Mouse (Mus musculus) 3T3-L1 (cell line): ENCODE measurements around the gene Nploc4.
"Not testable (repeated sequence)": the region's sequence is repeated elsewhere in the genome, so short reads cannot be mapped to it uniquely, and the experiment has no call there.

ENCODE experiments used
- DNase-seq: peaks from one replicate; pipeline ENCODE4 v3.0.0-alpha.2; 2015; ENCODE audit warnings: low read depth, low spot score

The Nploc4 gene

GRCm38 (mm10) chr11:120442765-120443280, 5.3 kb upstream of the Nploc4 start:
- no peak for DNase-seq

DNA sequence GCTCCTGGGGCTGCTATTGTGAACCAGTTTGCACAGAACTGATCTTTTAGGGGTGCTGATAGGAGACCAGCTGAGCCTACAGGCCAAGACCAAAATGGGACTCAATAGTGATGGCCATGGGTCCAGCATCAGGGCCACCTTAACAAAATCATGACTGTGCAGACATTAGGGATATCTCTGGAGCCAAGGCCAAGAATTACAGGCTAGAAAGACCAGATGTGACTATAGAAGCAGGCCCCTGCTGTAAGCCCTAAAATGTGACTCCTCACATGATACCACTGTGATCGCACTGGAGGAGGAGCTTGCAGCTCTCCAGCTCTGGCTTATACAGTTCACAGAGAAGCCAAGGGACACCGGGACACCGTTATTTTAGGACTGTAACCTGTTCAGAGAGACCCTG, 4.8 kb upstream of the Nploc4 start, which contains the start of gene Tspan10:
TSS of gene Tspan10 (plus strand) at position 301 of the 400 bp plus-strand sequence.
- DNase-seq: no peak

- peak; percentile 39 for DNase-seq
These were observed 413 bp upstream of the Nploc4 start for GRCm38 (mm10) chr11:120437857-120438385.

DNA sequence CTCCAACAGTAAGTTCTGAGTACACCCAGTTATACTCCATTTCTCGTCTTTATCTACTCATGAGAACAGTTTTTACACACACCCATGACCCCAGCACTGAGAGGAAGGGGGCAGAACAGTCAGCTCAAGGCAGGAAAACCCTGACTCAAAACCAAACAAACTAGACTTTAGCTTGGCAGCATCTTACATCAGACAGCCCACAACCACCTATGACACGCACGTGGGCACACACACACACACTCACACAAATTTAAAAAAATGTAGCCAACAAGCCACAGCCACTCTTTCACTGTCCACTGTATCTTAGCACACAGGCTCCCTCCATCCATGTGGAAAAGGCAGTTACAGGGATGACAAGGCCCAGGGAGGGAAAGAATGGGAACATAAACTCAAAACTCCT, 10.8 kb downstream of the Nploc4 start:
- no peak for DNase-seq

DNA sequence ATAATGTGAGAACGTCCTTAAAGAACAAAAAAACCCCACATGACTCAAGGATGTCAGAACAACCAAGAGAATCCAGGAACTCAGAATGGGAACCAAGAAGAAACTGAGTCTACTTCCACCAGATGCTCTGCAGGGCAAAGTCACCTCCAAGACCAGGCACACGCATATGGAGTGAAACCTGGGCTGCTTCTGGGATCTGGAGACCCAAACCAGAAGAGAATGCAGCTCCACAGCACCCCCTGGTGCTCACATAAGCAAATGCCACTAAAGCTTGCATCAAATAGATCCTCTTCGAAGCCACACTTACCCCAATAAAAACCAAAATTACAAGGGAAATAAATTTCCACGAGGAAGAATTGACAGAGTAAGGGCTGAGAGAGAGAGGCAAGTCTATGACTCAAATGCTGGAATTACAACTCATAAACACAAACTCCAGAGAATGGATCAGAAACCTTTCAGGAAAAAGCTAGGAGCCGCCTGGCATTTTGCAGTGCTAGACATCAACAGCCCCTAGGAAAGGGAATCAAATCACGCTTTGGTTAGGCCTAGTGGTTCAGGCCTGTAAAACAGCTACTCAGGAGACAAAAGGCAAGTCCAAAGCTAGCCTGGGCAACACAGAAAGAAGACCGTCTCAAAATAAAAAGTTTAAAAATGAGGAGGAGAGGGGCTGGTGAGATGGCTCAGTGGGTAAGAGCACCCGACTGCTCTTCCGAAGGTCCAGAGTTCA, 13.8 kb downstream of the Nploc4 start:
- peak; percentile 77 for DNase-seq

GRCm38 (mm10) chr11:120422651-120423568, 14.6 kb downstream of the Nploc4 start:
- DNase-seq: no peak

DNA sequence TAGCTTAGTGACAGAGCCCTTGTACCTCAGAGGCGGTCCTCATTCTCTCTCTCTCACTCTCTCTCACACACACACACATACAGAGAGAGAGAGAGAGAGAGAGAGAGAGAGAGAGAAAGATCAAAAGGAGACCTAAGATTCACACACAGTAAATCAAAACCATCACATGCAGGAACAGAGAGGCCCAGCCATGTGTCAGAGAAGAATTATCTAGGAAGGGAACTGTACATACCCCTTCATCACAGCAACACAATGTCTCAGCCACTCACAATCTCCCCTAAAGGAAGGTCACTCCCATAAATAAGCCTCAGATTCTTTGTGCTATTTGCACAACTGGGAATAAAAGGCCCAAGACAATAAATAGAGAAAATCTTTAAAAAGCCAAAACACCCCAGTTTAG, 18.9 kb downstream of the Nploc4 start:
- no peak for DNase-seq

- no peak for DNase-seq
These were observed 19.7 kb downstream of the Nploc4 start for GRCm38 (mm10) chr11:120417852-120418251.

DNA sequence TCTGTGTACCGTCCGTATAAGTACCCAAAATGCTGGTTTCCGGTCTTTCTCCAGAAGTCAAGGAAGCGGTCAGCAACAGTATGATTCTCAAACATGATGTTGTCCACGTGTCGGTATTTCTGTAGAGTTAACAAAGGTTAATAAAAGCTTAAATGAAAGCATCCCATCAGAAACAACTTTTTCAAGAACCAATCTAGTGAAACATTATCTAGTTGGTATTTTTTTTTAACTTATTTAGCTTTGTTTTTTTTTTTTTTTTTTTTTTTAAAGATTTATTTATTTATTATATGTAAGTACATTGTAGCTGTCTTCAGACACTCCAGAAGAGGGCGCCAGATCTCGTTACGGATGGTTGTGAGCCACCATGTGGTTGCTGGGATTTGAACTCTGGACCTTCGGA, 23.9 kb downstream of the Nploc4 start:
- not testable (repeated sequence) for DNase-seq

- DNase-seq: no peak
These were observed 31.1 kb downstream of the Nploc4 start for GRCm38 (mm10) chr11:120406445-120406844.

DNA sequence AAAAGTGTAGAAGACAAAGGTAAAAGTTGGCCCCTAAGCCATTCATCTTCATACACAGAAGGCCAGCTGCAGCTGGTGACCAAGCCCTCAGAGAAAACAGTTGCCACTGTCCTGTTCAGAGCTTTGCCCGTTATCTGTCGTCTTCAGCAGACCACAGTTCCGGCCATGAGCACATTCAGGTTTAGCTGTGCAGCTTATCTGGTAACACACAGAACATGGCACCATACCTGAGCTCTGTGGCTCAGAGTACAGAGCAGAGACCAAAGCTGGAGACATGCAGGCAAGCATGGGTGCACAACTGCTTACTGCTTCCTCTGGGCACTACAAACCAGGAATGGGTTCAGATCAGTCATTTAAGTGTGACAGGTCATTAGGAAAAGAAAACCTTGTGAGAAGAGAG, 31.6 kb downstream of the Nploc4 start:
- DNase-seq: no peak

- no peak for DNase-seq
These were observed 32.7 kb downstream of the Nploc4 start for GRCm38 (mm10) chr11:120404814-120405213.

DNA sequence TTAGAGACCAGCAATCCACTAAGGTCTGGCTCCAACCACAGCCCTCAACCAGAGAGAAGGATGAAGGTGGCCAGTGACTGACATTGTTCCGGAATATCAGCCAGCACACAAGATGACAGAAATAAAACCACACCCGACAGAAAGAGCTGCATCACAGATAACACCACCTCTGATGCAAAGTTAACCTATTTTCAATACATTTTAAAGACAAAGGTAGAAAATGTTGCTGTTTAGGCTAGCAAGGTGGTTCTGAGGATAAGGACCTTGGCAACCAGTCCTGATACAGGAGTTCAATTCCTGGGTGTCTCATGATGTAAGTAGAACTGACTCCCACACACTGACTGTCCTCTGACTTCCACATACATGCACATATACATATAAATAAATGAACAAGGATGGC, 38.2 kb downstream of the Nploc4 start:
- no peak for DNase-seq

DNA sequence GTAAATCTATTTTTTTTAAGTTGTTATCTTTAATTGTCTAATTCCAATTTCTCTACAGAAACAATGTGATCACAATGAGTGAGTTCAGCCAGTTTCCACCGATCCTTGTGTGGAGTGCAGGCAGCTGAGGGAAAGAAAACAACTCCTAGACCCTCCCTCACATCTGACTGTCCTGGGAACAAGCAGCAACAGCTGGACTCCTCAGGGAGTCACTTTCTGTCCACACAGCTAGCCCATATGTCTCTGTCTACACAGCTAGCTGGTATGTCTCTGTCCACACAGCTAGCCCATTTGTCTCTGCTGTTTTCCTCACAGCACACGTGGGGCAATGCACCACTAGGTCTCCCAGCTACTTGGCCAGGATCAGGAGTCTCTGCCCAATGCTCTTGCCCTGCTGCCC, 39.9 kb downstream of the Nploc4 start:
- no peak for DNase-seq

GRCm38 (mm10) chr11:120395661-120396060, 41.8 kb downstream of the Nploc4 start:
- no peak for DNase-seq

GRCm38 (mm10) chr11:120388580-120388979, 48.9 kb downstream of the Nploc4 start:
- no peak for DNase-seq

DNA sequence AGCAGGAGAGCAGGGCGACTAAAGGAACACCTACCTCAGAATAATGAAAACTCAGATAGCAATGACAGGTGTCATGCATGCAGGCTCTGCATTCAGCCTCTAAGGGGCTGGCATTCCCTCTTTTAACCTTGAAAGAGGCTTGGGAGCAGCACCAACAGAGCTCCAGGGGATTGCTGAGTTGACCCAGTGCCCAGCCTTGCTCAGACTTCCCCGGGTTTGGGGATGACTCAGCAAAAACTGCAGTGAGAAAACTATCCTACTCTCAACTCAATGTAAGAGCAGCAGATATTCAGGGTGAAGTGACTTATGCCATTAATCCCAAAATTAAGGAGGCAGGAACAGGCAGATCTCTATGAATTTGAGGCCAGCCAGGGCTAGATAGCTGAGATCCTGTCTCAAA, 50.4 kb downstream of the Nploc4 start:
- peak; percentile 69 for DNase-seq

DNA sequence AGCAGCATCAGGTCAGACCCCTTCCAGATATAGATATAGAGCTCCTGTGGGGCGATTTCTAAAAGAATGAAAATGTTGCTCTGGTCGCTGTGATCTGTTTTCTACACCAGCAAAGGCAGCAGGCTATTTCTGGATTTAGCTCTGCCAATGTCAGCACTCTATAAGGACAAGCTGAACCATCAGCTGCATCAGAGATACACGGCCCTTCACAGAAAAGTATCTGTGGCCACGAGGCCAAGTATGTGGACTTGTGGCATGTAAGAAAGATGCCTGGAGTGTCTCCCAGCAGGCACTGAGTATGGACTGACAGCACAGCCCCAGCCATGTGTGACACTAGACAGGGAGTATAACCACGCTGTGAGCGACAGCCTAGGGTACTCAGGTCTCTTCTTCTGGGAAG, 50.9 kb downstream of the Nploc4 start:
- no peak for DNase-seq

DNA sequence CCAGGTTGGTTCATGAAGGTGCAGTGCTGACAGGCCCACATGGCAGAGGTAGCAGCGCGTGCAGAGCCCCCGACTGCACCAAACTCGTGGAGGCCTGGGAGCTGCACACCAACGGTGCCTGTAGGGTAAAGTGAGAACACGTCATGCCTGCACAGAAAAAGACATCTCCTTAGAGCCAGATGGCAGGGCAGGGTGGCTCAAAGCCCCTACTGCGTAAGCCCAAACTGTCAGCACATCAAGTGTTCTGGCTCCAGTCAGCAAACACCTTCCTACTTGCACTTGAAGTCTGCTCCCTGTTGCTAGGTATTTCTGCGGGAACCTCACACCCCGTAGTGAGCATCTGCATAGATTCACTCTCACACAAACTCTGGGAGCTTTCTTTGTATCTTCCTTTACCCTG, 55.0 kb downstream of the Nploc4 start:
- DNase-seq: no peak

DNA sequence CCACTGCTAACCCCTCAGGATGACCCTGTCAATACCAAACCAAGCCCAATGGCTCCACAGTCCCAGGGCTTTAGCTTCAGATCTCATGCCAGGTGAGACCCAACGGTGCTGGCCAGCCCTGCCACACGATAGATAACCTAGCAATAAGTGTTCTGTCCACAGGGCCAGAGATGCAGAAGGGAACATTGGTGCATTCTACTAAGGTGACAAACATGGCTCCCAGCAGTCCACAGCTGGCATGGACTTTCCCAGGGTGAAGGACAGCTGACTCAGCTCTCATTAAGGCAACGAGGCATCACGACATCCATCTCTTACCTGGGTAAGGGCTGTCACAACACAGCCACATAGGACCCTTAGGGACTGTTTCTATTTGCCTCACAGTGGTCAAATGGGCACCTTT, 56.4 kb downstream of the Nploc4 start:
- DNase-seq: no peak

DNA sequence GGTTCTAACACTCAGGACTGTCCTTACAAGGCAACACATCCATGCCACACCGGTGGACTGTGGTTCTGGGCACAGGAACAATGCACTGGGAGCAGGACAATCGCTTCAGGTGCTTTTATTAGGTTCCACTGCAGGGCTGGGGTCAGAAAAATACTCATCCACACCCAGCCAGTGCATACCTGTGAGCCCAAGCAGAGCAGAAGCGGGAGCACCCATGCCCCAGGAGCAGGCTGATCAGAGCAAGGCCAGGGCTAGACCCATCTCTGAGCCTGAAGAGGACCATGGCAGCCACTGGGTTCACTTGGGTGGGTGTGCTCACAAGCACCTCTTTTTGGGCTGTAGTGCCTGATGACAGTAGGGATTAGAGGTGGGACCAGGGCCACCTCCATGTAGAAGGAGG, 57.2 kb downstream of the Nploc4 start:
- DNase-seq: no peak
